Mouse (Mus musculus) CH12.LX (cell line): ENCODE measurements around the gene Tomm22. TPM values are rescaled to one million over a fixed set of nuclear protein-coding genes. Genes with fewer than 3 reads are reported as not detected.
A peak's percentile ranks its signal among the peaks of the same experiment; 100 is the strongest.

Source experiments
- DNase-seq: peaks from one replicate; pipeline ENCODE4 v3.0.0-alpha.2; 2013; ENCODE audit errors: extremely low read depth
- H3K27ac ChIP-seq: 2 replicates; pipeline ENCODE4 v1.5.1; 2012; ENCODE audit warnings: low read depth, mild to moderate bottlenecking, control low read depth, moderate library complexity; ENCODE audit not compliant: insufficient read depth
- H3K27me3 ChIP-seq: replicated peaks from 2 replicates; pipeline ENCODE3; 2012; ENCODE audit warnings: inconsistent platforms
- H3K36me3 ChIP-seq, 2 experiments: replicated peaks in 1 of 2; 2 replicates each; pipeline versions ENCODE3 to v1.6.1; 2012; ENCODE audit warnings: inconsistent platforms in 1 of 2, low read length in 1 of 2, mild to moderate bottlenecking in 1 of 2, mixed read lengths in 1 of 2, moderate library complexity in 1 of 2; ENCODE audit not compliant: control insufficient read depth in 1 of 2, insufficient read depth in 1 of 2
- H3K4me1 ChIP-seq, 2 experiments: 2 replicates each; pipeline ENCODE4 v1.6.1; 2012; ENCODE audit warnings: inconsistent platforms in 1 of 2, moderate library complexity in 1 of 2; ENCODE audit not compliant: insufficient read depth in 2 of 2, control insufficient read depth in 1 of 2
- H3K4me2 ChIP-seq: 2 replicates; pipeline ENCODE4 v1.6.1; 2012; ENCODE audit warnings: low read depth, mild to moderate bottlenecking, control low read depth; ENCODE audit not compliant: poor library complexity, insufficient read depth, severe bottlenecking
- H3K4me3 ChIP-seq, 3 experiments: fragments of 150-350 bp in 1 of 3; sonication (generic) in 1 of 3; replicated peaks in 1 of 3; 2 replicates each; pipeline versions ENCODE3 to v1.5.1; 2011 to 2012; ENCODE audit warnings: low read depth in 2 of 3, low read length in 2 of 3, mild to moderate bottlenecking in 2 of 3, moderate library complexity in 2 of 3, control low read depth in 1 of 3, improper control_type of control experiment in 1 of 3, inconsistent platforms in 1 of 3, mixed read lengths in 1 of 3; ENCODE audit not compliant: poor library complexity in 1 of 3
- H3K79me2 ChIP-seq: replicated peaks from 2 replicates; pipeline ENCODE4 v1.6.1; 2012; ENCODE audit warnings: mild to moderate bottlenecking, moderate library complexity; ENCODE audit not compliant: control insufficient read depth, poor library complexity, insufficient read depth, severe bottlenecking; ENCODE audit errors: extremely low read depth
- H3K9ac ChIP-seq: 2 replicates; pipeline ENCODE4 v1.6.1; 2012; ENCODE audit warnings: low read depth, mild to moderate bottlenecking, control low read depth, moderate library complexity; ENCODE audit not compliant: insufficient read depth
- H3K9me3 ChIP-seq: replicated peaks from 2 replicates; pipeline ENCODE3; 2012; ENCODE audit warnings: low read length, inconsistent platforms, mixed read lengths
- BHLHE40 ChIP-seq: IDR thresholded peaks from 2 replicates; pipeline ENCODE4 v1.6.1; 2011; ENCODE audit warnings: mild to moderate bottlenecking, low read depth, low read length, improper control_type of control experiment
- CHD1 ChIP-seq: IDR thresholded peaks from 2 replicates; pipeline ENCODE4 v1.6.1; 2012; ENCODE audit warnings: low read depth, low read length, improper control_type of control experiment, inconsistent platforms
- CHD2 ChIP-seq: IDR thresholded peaks from 2 replicates; pipeline ENCODE4 v1.6.1; 2011; ENCODE audit warnings: low read length, improper control_type of control experiment
- E2F4 ChIP-seq: IDR thresholded peaks from 2 replicates; pipeline ENCODE4 v1.6.1; 2011; ENCODE audit warnings: low read depth, low read length, improper control_type of control experiment; ENCODE audit not compliant: insufficient replicate concordance
- ELF1 ChIP-seq: IDR thresholded peaks from 2 replicates; pipeline ENCODE4 v1.6.1; 2014; ENCODE audit warnings: low read depth, mild to moderate bottlenecking, inconsistent platforms, low read length, improper control_type of control experiment
- GABPA ChIP-seq: IDR thresholded peaks from 2 replicates; pipeline ENCODE4 v1.6.1; 2012; ENCODE audit warnings: low read depth, low read length, improper control_type of control experiment, inconsistent platforms; ENCODE audit not compliant: insufficient replicate concordance
- HCFC1 ChIP-seq: IDR thresholded peaks from 2 replicates; pipeline ENCODE4 v1.6.1; 2012; ENCODE audit warnings: low read depth, mild to moderate bottlenecking, inconsistent platforms, low read length, improper control_type of control experiment
- JUND ChIP-seq: conservative IDR thresholded peaks from 2 replicates; pipeline ENCODE4 v1.6.1; 2011; ENCODE audit warnings: low read depth, low read length, improper control_type of control experiment
- KAT2A ChIP-seq: IDR thresholded peaks from 2 replicates; pipeline ENCODE4 v1.6.1; 2012; ENCODE audit warnings: low read length, improper control_type of control experiment, inconsistent platforms; ENCODE audit not compliant: insufficient replicate concordance
- MAFK ChIP-seq: IDR thresholded peaks from 2 replicates; pipeline ENCODE4 v1.6.1; 2011; ENCODE audit warnings: low read length, improper control_type of control experiment; ENCODE audit not compliant: insufficient replicate concordance
- MAX ChIP-seq: IDR thresholded peaks from 2 replicates; pipeline ENCODE4 v1.6.1; 2011; ENCODE audit warnings: low read length, improper control_type of control experiment
- MAZ ChIP-seq: IDR thresholded peaks from 2 replicates; pipeline ENCODE4 v1.6.1; 2012; ENCODE audit warnings: low read depth, mild to moderate bottlenecking, inconsistent platforms, low read length, improper control_type of control experiment, moderate library complexity
- MEF2A ChIP-seq: IDR thresholded peaks from 2 replicates; pipeline ENCODE4 v1.6.1; 2014; ENCODE audit warnings: low read depth, mild to moderate bottlenecking, inconsistent platforms, low read length, improper control_type of control experiment, borderline replicate concordance
- MXI1 ChIP-seq: IDR thresholded peaks from 2 replicates; pipeline ENCODE4 v1.6.1; 2011; ENCODE audit warnings: mild to moderate bottlenecking, low read depth, low read length, improper control_type of control experiment
- MYC ChIP-seq: IDR thresholded peaks from 2 replicates; pipeline ENCODE4 v1.6.1; 2011; ENCODE audit warnings: low read depth, mild to moderate bottlenecking, improper control_type of control experiment, low read length
- NELFE ChIP-seq: IDR thresholded peaks from 2 replicates; pipeline ENCODE4 v1.6.1; 2011; ENCODE audit warnings: low read depth, low read length, improper control_type of control experiment
- NRF1 ChIP-seq: IDR thresholded peaks from 2 replicates; pipeline ENCODE4 v1.6.1; 2014; ENCODE audit warnings: low read depth, mild to moderate bottlenecking, inconsistent platforms, low read length, improper control_type of control experiment, moderate library complexity
- POLR2A ChIP-seq: IDR thresholded peaks from 2 replicates; pipeline ENCODE4 v1.6.1; 2011; ENCODE audit warnings: low read depth, mild to moderate bottlenecking, improper control_type of control experiment, low read length
- RCOR1 ChIP-seq: conservative IDR thresholded peaks from 2 replicates; pipeline ENCODE4 v1.6.1; 2012; ENCODE audit warnings: low read depth, mild to moderate bottlenecking, inconsistent platforms, low read length, improper control_type of control experiment
- SIN3A ChIP-seq: IDR thresholded peaks from 2 replicates; pipeline ENCODE4 v1.6.1; 2012; ENCODE audit warnings: low read length, improper control_type of control experiment, inconsistent platforms
- SMC3 ChIP-seq: IDR thresholded peaks from 2 replicates; pipeline ENCODE4 v1.6.1; 2011; ENCODE audit warnings: low read depth, low read length, improper control_type of control experiment
- TBP ChIP-seq: conservative IDR thresholded peaks from 2 replicates; pipeline ENCODE4 v1.6.1; 2011; ENCODE audit warnings: low read depth, low read length, improper control_type of control experiment
- TCF12 ChIP-seq: IDR thresholded peaks from 2 replicates; pipeline ENCODE4 v1.6.1; 2014; ENCODE audit warnings: low read depth, mild to moderate bottlenecking, inconsistent platforms, low read length, improper control_type of control experiment
- USF2 ChIP-seq: conservative IDR thresholded peaks from 2 replicates; pipeline ENCODE4 v1.6.1; 2011; ENCODE audit warnings: low read depth, low read length, improper control_type of control experiment
- ZC3H11A ChIP-seq: IDR thresholded peaks from 2 replicates; pipeline ENCODE4 v1.6.1; 2012; ENCODE audit warnings: low read depth, mild to moderate bottlenecking, inconsistent platforms, low read length, improper control_type of control experiment
- ZKSCAN1 ChIP-seq: IDR thresholded peaks from 2 replicates; pipeline ENCODE4 v1.6.1; 2012; ENCODE audit warnings: low read depth, inconsistent platforms, low read length, improper control_type of control experiment, borderline replicate concordance
- ZMIZ1 ChIP-seq: IDR thresholded peaks from 2 replicates; pipeline ENCODE4 v1.6.1; 2012; ENCODE audit warnings: low read depth, mild to moderate bottlenecking, inconsistent platforms, low read length, improper control_type of control experiment
- dilution Hi-C: fragments of 300-500 bp; cut with MboI; formaldehyde crosslinking; loops from 2 replicates; pipeline ENCODE4 v1.14.3; 2020; ENCODE audit warnings: low sequenced_read_pairs; ENCODE audit not compliant: extremely low pct_unique_long_range_greater_than_20kb, extremely low pct_ligation_motif_present
- in situ Hi-C: fragments of 300-500 bp; cut with MboI; formaldehyde crosslinking; loops from 3 replicates; pipeline ENCODE4 v1.14.3; 2019; ENCODE audit warnings: low sequenced_read_pairs, low pct_ligation_motif_present, low pct_unique_long_range_greater_than_20kb, mixed read lengths
- polyA plus RNA-seq: library from polyadenylated mRNA; unstranded; fragments of >175 nt; gene quantifications from 2 replicates; pipeline ENCODE4 v1.2.1, GENCODE M21; 2012; ENCODE audit warnings: low read depth; ENCODE audit not compliant: insufficient read length
- total RNA-seq, 2 experiments: library from RNA; depleted of rRNA; stranded (reverse); fragments of 300-350 nt in 1 of 2; fragments of >200 nt in 1 of 2; gene quantifications; 2 replicates each; pipeline ENCODE4 v1.2.3; 2012 to 2014

Tomm22 gene
- total and polyA plus RNA-seq, 3 experiments, result 109 to 496 (median 234) TPM

DNA sequence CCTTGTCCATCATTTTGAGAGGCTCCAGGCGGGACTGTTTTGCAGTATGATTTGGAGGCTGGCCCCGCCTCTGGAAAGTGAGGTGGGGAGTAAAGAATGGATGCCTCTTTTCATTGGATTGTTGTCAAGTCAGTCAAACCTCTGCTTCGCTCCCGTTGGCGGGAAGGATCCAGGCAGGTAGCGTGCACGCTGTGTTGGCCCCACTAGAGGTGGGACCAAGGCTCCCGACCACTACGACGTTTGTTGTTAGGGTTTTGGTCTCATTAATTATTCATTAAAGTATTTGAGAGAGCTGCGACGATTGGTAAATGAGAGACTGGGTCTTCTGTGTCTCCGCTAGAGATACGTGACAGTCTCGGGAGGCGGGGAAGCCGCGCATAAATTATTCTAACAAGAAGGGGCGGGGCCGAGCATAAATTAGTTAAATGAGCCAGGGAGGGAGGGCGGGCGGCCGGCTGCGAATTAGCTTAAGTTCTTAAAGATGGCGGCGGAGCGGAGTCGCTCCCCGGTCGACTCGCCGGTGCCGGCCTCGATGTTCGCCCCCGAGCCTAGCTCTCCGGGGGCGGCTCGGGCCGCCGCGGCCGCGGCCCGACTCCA, 19.9 kb downstream of the Tomm22 start, which contains the start of gene Gtpbp1:
Gene Gtpbp1 (plus strand): TSS at position 420 of the 597 bp plus-strand sequence.
- TF ChIP-seq NELFE, result peak; percentile 62
- no peak for TF ChIP-seq GABPA
- peak; percentile 79 for TF ChIP-seq MAX
- peak; percentile 14; the same call in 1 of the 2 replicates for TF ChIP-seq SIN3A
- TF ChIP-seq MYC, result no peak
- TF ChIP-seq BHLHE40, result peak; percentile 77
- TF ChIP-seq CHD2, result peak; percentile 88
- TF ChIP-seq MAZ, result no peak; the same call in 1 of the 2 replicates
- TF ChIP-seq KAT2A, result no peak
- no peak for TF ChIP-seq RCOR1
- TF ChIP-seq MAFK, result no peak
- no peak for TF ChIP-seq SMC3
- peak; percentile 84 for TF ChIP-seq POLR2A
- no peak for TF ChIP-seq ZKSCAN1
- TF ChIP-seq MXI1, result no peak
- TF ChIP-seq TCF12, result peak; percentile 59
- no peak for TF ChIP-seq CHD1
- TF ChIP-seq HCFC1, result peak; percentile 31; the same call in 1 of the 2 replicates
- no peak for TF ChIP-seq ZC3H11A
- TF ChIP-seq USF2, result no peak
- TF ChIP-seq ZMIZ1, result peak; percentile 73; the same call in 1 of the 2 replicates
- peak; percentile 83; the same call in 1 of the 2 replicates for TF ChIP-seq E2F4
- TF ChIP-seq ELF1, result peak; percentile 39; the same call in 1 of the 2 replicates
- no peak for TF ChIP-seq MEF2A
- TF ChIP-seq TBP, result 0 out of 2 replicates have a peak, but pooled peaks have one; percentile 33
- no peak for TF ChIP-seq JUND
- TF ChIP-seq NRF1, result no peak
- TF ChIP-seq, all 38 proteins: peak for 12
- peaks cover 1 to 19% of the 10 kb centered on the region in 2 experiments for H3K36me3 ChIP-seq
- dilution Hi-C loops (no loop called here), in situ Hi-C loops (no loop called here)
- H3K9me3 ChIP-seq, result no peaks in the 10 kb centered on the region
- H3K27me3 ChIP-seq, result peaks cover 15% of the 10 kb centered on the region
- peak within 1 kb of the TSS; percentile 54; the same call in 1 of the 2 replicates for H3K27ac ChIP-seq
- H3K79me2 ChIP-seq, result peaks cover 38% of the 10 kb centered on the region
- peak within 1 kb of the TSS; percentile 81 for H3K9ac ChIP-seq
- H3K4me3 ChIP-seq, result peak within 1 kb of the TSS; percentile 70 to 93 (median 92)
- peak; percentile 99 for DNase-seq
- H3K4me2 ChIP-seq, result peak within 1 kb of the TSS; percentile 93
- peaks cover 5 to 57% of the 10 kb centered on the region in 2 experiments for H3K4me1 ChIP-seq
